Mouse (Mus musculus) kidney, adult 9 months (tissue): ENCODE results near the gene AA467197.

Experiments
- DNase-seq: peaks from one replicate; pipeline ENCODE4 v3.0.0; 2022

AA467197 gene

DNA sequence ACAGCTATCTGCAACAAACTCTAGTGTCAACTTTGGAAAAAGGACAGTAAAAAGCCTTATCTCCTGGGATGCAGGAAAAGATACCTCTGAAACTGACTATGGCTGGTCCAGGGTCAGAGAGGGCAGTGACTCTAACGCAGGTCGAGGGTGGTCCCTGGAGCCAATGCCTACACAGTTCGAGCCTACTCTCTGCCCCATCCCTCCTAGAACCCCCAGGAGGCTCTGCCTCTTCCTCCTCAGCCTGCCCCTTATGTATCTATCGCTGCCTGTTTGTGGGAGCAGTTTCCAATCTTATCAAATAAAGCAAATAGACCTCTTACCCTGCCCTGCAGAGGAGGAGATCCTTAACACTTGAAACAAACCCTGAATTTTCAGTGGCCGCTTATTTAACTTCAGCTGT, 1.9 kb downstream of the AA467197 start:
- no peak for DNase-seq

GRCm38 (mm10) chr2:122652096-122653084, 15.6 kb downstream of the AA467197 start:
- DNase-seq = peak; percentile 34

GRCm38 (mm10) chr2:122656052-122656451, 19.3 kb downstream of the AA467197 start:
- DNase-seq = no peak

DNA sequence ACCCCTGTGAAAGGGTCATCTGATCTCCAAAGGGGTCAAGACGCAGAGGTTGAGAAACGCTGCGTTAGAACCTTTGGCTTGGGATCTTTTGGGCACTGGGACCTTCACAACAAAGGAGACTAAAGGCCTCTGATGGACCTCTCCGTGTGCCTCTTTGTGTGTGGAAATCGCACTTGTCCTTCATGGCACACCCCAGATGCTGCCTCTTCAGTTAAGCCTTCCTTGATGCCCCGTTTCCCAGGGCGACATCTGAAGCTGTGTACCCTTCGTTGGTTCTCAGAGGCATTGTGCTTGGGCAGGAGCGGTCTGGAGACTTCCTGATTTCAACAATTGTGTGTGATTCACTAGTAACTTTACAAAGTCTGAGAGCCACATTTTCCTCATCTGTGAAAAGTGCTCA, 20.0 kb downstream of the AA467197 start:
- no peak for DNase-seq

GRCm38 (mm10) chr2:122657707-122658524, 21.1 kb downstream of the AA467197 start:
- no peak for DNase-seq

DNA sequence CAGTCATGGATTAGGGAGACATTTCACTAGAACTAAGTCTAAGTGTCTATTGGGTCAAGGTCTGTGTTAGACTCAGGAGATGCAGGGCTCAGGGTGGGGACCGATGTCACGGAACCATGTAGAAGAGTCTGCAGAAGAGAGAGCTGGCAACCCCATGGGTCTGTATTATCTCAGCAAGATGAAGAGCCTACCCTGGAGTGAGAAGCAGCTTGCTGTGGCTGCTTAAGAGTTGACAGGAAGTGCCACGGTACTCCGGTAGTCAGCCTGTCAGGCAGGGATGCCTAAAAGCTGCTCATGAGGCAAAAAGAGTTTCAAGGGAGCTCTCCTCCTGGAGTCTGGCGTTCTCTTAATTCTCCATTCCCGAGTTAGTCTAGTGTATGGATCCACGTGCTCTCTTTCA, 23.0 kb downstream of the AA467197 start:
- DNase-seq = no peak

GRCm38 (mm10) chr2:122665253-122665972, 28.6 kb downstream of the AA467197 start:
- DNase-seq = no peak

- peak; percentile 44 for DNase-seq
Measured at GRCm38 (mm10) chr2:122665973-122666875, 29.4 kb downstream of the AA467197 start.

DNA sequence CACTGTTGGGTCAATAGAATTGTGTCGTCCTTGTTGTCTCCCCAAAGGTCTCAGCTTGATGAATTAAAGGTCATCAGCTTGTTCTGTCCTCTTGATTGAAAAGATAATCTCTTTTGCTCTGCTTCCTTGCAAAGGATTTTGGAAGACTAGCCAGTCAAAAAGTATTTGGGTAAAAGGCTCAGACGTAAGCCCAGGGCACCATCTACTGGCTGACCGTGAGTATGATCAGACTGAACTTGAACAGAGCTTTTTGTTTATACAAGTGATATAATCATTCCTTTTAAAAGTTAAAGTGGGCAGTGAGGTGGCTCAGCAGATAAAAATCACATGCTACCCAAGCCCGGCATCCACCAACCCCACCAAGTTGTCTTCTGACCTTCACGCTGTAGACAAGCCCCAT, 31.1 kb downstream of the AA467197 start:
- DNase-seq = peak; percentile 43

DNA sequence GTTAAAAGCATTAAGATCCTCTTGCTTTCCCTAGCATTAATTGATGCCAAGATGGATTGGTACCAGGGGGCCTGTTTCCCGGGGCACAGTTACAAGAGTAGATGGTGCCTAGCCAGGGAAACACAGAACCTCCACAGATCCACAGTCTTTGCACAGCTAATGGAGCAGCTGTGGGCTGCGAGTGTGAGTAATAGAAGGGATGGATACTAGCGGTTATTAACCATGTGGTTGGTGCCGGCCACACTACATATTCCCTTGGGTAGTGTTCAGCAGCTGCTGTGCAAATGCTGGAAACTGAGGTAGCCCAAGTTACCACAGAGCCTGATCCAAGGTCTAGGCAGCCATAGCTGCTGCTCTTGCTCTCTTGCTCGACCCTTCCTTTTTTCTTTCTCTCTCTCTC, 34.9 kb downstream of the AA467197 start:
- DNase-seq = no peak

DNA sequence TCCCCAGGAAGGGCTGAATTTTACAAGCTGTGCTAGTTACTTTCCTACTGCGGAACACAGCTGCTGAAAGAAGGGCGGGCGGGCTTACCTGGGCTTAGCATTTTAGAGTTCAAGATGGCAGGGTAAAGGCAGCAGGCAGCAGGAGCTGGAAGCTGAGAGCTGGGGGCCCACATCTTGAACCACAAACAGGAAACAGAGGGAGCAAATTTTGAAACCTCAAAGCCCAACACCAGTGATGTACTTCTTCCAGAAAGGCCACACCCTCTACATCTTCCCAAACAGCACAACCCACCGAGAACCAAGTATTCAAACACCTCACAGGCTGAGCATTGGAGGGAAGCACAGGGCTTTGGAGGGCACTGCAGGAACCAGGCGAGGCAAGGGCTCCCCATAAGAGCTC, 36.1 kb downstream of the AA467197 start:
- no peak for DNase-seq

DNA sequence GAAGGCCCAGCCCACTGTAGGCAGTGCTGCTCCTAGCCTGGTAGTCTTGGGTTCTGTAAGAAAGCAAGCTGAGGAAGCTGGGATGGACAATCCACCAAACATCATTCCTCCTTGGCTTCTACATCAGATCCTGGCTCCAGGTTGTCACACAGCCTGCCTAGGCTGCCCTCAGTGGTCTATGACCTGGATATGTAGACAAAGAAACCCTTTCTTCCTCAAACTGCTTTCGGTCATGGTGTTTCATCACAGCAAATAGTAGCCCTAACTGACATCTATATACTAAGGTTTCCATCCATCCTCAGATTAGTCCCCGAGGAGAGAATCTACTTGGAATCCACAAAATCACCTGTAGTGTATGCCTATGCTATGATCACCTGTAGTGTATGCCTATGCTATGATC, 38.3 kb downstream of the AA467197 start:
- no peak for DNase-seq

- no peak for DNase-seq
Measured at GRCm38 (mm10) chr2:122681379-122682137, 44.8 kb downstream of the AA467197 start.

DNA sequence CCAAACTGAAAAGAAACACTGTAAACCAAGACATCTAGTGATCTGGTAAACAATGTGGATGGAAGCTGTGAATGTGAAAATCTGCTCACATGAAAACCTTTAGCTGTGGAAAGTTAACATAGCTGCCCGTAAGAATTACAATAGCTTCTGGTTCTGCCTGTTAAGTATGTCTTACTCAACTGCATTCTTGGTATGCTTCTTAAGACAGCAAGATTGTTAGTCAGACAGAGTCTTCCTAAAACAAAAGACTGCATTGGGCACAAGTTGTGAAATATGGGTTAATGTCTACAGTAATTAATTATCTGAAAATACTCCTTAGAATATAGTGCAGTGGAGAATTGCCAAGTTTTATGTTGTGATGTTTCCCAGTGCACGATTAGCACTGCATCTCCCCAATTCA, 45.7 kb downstream of the AA467197 start:
- DNase-seq = no peak

GRCm38 (mm10) chr2:122683641-122684040, 46.9 kb downstream of the AA467197 start:
- no peak for DNase-seq

DNA sequence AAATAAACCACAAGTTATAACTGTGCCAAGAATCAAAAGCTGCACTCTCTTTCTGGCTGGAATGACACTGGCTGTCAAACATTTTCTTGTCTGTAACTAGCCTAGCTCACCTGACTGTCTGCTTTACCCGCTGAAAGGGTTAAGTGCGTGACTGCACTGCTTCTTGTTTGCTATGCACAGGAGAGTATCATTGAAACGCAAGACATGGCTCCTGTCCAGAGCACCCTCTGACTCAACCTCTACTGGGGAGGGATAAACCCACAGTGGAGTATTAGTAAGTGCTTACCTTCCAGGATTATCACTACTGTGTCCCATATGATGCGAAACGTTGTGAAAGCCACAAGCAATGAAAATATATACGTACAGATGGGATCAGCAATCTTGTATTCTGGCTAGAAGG, 49.9 kb downstream of the AA467197 start:
- no peak for DNase-seq
